Mouse (Mus musculus) ZHBTc4 (cell line): ENCODE results near the gene Tmx1.
A peak's percentile ranks its signal among the peaks of the same experiment; 100 is the strongest.

Source experiments
- DNase-seq: peaks from one replicate; pipeline ENCODE4 v3.0.0-alpha.2; 2011; ENCODE audit warnings: low read depth, low spot score

Tmx1 gene

GRCm38 (mm10) chr12:70486716-70487480 lies 34.0 kb downstream of the Tmx1 start:
- no peak for DNase-seq

GRCm38 (mm10) chr12:70492441-70492840 lies 39.5 kb downstream of the Tmx1 start:
- no peak for DNase-seq

GRCm38 (mm10) chr12:70494494-70495281 lies 41.8 kb downstream of the Tmx1 start:
- peak; percentile 75 for DNase-seq

GRCm38 (mm10) chr12:70495282-70495922 lies 42.5 kb downstream of the Tmx1 start:
- DNase-seq = no peak

- no peak for DNase-seq
Observed at GRCm38 (mm10) chr12:70498091-70498490, 45.2 kb downstream of the Tmx1 start.

- no peak for DNase-seq
Observed at GRCm38 (mm10) chr12:70505971-70506370, 53.1 kb downstream of the Tmx1 start.

GRCm38 (mm10) chr12:70512023-70512422 lies 59.1 kb downstream of the Tmx1 start:
- no peak for DNase-seq

GRCm38 (mm10) chr12:70512431-70512830 lies 59.5 kb downstream of the Tmx1 start:
- peak; percentile 50 for DNase-seq
